Mouse (Mus musculus) embryo, embryonic 10 days (tissue): ENCODE data around the gene Anks1b.
A peak's percentile ranks its signal among the peaks of the same experiment; 100 is the strongest.
"Not testable (repeated sequence)": the region's sequence is repeated elsewhere in the genome, so short reads cannot be mapped to it uniquely, and the experiment has no call there.

Experiments used
- DNase-seq: peaks from one replicate; pipeline ENCODE4 v3.0.0-alpha.2; 2015; ENCODE audit warnings: low spot score

Anks1b gene

GRCm38 (mm10) chr10:90577099-90577461 is 703.8 kb downstream of the Anks1b start:
- DNase-seq, result no peak

- DNase-seq, result no peak
Observed at GRCm38 (mm10) chr10:90577777-90578176, 704.5 kb downstream of the Anks1b start.

- DNase-seq, result no peak
Observed at GRCm38 (mm10) chr10:90579970-90580369, 706.7 kb downstream of the Anks1b start.

GRCm38 (mm10) chr10:90584052-90584451 is 710.7 kb downstream of the Anks1b start:
- no peak for DNase-seq

- DNase-seq, result peak; percentile 65
Observed at GRCm38 (mm10) chr10:90596142-90596541, 722.8 kb downstream of the Anks1b start.

- no peak for DNase-seq
Observed at GRCm38 (mm10) chr10:90596576-90596975, 723.3 kb downstream of the Anks1b start.

GRCm38 (mm10) chr10:90599149-90599548 is 725.8 kb downstream of the Anks1b start:
- no peak for DNase-seq

- no peak for DNase-seq
Observed at GRCm38 (mm10) chr10:90599726-90600531, 726.6 kb downstream of the Anks1b start.

GRCm38 (mm10) chr10:90607586-90607985 is 734.3 kb downstream of the Anks1b start:
- DNase-seq, result no peak

- no peak for DNase-seq
Observed at GRCm38 (mm10) chr10:90609437-90609836, 736.1 kb downstream of the Anks1b start.

GRCm38 (mm10) chr10:90613051-90613450 is 739.7 kb downstream of the Anks1b start:
- DNase-seq, result no peak

GRCm38 (mm10) chr10:90615196-90615595 is 741.9 kb downstream of the Anks1b start:
- DNase-seq, result no peak

- no peak for DNase-seq
Observed at GRCm38 (mm10) chr10:90616622-90617021, 743.3 kb downstream of the Anks1b start.

GRCm38 (mm10) chr10:90617664-90618296 is 744.5 kb downstream of the Anks1b start:
- DNase-seq, result no peak

GRCm38 (mm10) chr10:90627532-90627931 is 754.2 kb downstream of the Anks1b start:
- DNase-seq, result no peak

GRCm38 (mm10) chr10:90630099-90630698 is 756.9 kb downstream of the Anks1b start:
- no peak for DNase-seq

GRCm38 (mm10) chr10:90630794-90631193 is 757.5 kb downstream of the Anks1b start:
- not testable (repeated sequence) for DNase-seq

GRCm38 (mm10) chr10:90637352-90637751 is 764.0 kb downstream of the Anks1b start:
- no peak for DNase-seq

- DNase-seq, result no peak
Observed at GRCm38 (mm10) chr10:90649681-90650080, 776.4 kb downstream of the Anks1b start.

GRCm38 (mm10) chr10:90657416-90658120 is 784.3 kb downstream of the Anks1b start:
- no peak for DNase-seq

- no peak for DNase-seq
Observed at GRCm38 (mm10) chr10:90666746-90667145, 793.4 kb downstream of the Anks1b start.

GRCm38 (mm10) chr10:90670291-90670690 is 797.0 kb downstream of the Anks1b start:
- DNase-seq, result no peak
